Mouse (Mus musculus) kidney, postnatal 25 days (tissue): ENCODE results near the gene Eif5a.
A peak's percentile ranks its signal among the peaks of the same experiment; 100 is the strongest.

ENCODE experiments used
- DNase-seq, 2 experiments: peaks; one replicate each; pipeline ENCODE4 v3.0.0; 2021; ENCODE audit warnings: mixed read lengths in 2 of 2

Gene Eif5a

DNA sequence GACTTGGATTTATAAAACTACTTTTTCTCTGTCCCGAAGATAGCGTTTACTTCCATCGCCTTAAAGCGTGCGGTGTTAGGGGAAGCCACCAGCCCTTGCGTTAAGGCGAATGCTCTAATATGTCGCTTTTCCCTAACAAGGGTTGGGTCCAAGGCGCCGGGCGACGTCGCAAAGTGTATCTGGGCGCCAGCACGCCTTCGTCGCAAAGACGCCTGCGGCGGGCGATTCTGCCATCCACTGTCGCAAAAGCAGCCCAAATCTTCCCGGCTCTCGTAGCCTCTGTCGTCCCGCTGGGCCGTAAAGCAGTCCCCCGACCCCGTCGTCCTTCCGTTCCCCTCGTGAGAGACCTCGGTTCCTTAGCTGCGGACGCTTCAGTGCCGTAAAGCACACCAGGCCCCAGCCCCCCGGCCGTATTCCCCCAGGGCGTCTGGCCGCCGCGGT lies 20.3 kb downstream of the Eif5a start:
- DNase-seq: peak; percentile 94 to 99

DNA sequence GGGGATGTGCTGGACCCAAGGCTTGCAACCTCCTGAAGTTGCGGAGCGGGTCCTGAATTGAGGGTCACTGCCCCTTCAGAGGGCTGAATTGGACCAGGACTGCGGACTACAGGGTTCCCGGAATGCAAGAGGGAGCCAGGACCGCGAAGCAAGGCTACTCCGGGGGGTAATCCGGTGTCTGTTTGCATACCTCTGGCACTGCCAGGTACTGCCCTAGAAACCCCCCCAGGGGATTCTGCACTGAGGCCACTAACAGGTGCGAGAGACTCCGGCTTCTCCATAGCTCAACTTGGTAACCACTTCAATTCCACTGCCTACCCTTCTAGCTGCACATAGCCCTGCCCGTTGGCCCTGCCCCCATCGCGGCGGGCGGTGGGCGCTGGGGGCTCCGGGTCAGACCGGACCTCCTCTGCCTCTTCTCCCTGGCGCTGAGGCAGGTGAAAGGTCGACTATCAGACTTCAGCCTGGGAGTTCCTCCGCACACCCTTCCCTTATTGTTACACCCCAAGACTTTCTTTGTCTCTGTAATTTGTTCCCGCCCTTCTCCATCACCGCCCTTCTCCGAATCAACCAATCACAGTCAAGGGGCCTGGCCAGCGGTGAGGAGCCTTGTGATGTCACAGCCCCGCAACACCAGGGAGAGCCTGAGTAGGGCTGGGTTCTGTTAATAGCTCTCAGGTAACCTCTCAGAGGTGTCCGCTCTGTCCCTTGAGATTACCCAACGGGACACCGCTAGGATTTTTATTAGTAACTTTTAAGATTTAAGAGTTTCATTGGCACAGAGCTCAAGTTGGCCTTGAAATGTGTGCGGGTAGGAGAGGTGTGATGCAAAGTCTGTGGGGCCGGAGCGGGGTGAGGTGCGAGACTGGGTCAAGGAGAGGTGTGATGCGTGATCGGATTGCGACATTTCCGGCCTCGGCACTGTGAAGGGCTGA lies 21.0 kb downstream of the Eif5a start, which contains the start of the genes 2810408A11Rik and Neurl4:
2810408A11Rik (minus strand) TSS at position 517 of the 935 bp plus-strand sequence.
Neurl4 (plus strand) TSS at position 602 of the 935 bp plus-strand sequence.
- peak; percentile 91 to 97 for DNase-seq

DNA sequence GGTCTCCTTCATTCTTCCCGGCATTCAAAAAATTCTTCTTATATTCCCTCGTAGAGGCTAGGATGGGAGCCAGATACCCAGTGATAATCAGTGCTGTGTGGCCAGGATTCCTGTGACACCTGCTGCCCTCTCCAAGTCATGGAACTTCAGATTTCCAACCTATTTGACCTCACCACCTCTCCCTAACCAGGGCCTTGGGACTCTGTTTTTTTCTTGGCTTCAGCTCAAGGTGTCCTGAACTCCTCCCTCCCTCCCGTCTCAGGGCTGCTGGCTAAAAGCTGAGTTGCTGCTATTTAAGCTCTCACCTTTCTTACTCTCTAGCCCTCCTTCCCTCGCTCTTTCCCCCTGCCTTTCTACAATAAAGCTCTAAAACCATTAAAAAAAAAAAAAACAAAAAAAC lies 21.9 kb downstream of the Eif5a start:
- peak; percentile 31 to 61 for DNase-seq

DNA sequence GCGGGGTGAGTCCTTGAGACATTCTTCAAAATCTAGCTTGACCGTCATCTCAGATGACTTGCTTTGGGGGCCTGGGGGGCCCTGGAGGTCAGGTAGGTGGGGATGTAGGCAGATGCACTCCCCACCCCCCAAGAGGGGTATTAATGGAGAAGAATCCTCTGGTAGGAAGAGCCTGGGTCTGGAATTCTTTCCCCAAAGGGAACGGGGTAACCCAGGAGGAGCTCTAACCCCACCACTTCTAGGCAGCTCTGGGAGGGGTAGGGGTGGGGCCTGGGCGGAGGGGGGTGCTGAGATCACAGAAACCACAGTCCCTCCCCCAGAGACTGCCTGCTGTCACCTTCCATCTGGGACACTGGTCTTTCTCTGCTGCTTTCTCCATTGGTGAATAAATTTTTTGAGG lies 26.5 kb downstream of the Eif5a start, which contains the start of gene Acap1:
Acap1 (minus strand) TSS at position 249 of the 400 bp plus-strand sequence.
- DNase-seq: no peak

DNA sequence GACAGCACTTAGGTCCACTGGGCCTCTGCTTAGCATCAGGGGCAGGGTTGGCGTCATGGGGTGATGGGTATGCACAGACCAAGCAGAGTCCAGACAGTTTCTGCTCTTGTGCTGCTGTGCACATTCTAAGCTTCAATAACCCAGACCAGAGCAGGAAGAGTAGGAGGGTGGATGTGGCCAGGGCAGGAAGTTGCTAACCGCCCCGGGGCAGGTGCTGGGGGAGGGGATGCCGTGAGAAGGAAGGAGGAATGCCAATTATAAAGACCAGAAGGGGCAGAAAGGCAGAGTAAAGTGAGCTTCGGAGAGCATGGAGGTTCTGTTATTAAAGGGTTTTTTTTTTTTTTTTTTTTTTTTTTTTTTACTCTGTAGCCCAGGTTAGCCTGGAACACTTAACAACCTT lies 27.1 kb downstream of the Eif5a start:
- no peak for DNase-seq

DNA sequence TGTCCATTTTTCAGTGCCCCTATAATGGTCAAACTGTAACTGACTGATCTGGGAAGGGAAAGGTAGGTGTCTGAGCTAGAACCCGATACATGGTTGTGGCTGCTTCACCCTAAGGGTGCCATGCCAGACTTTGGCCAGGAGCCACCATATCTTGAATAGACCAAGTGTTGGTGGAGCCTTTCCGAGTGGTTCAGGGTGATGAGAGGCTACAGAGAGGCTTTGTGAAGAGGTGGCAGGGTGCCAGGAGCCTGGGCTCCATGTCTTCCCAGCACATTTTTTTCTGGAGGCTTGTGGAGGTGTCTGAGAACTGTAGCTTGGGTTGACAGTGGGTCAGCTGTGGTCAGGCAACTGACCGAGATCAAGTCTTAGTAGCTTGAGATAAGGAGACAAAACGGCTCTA lies 30.3 kb downstream of the Eif5a start:
- no peak for DNase-seq

DNA sequence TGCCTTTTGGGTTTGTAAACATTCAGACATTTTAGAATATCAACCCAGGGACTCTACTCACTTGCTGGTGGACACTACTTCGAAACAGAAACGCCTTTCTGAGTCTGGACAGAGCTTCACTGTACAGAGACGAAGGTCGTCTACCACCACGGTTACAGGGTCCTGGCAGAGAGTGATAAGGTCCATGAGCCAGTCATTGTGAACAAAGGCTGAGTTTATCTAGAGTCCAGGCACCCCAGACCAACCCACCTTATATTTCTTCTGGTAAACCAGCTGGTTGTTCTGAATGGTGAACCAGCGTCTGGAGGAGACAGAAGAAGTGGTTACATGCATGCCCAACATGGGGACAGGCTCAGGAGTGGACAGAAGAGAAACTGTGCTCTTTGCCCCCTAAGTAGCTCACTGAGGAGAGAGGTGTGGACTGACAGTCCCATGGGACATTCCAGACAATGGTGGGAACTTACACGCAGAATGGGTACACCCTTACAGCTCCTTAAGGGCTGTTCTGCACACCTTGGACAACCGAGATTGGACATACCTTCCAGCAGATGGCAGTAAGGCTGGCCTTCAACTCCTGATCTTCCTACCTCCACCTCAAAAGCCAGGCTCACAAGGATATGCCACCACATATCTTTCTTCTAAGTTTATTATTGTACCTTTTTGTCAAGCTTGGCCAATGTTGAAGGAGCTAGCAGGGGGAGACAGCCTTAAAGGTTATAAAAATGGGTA lies 34.7 kb downstream of the Eif5a start:
- DNase-seq: peak; percentile 63 to 70

DNA sequence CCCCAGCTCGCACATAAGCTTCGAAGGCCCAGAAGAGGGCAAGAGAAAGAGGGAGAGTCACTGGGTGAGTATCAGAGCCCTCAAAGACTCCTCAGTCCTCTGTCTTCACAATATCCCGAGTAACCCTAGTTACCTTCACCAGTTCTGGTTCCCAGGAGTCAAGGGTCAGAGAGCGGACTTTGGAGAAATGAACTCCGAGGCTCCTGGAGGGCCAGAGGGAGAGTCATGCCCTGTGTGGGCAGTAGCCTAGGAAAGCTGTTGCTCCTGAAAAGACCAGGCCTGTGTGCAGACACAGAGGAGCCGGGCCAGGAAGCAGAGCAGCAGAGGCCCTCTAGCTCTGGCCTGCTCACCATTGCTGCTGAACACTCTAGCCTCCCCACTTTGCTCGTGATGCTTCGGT lies 37.1 kb downstream of the Eif5a start:
- peak; percentile 26 to 62 for DNase-seq

DNA sequence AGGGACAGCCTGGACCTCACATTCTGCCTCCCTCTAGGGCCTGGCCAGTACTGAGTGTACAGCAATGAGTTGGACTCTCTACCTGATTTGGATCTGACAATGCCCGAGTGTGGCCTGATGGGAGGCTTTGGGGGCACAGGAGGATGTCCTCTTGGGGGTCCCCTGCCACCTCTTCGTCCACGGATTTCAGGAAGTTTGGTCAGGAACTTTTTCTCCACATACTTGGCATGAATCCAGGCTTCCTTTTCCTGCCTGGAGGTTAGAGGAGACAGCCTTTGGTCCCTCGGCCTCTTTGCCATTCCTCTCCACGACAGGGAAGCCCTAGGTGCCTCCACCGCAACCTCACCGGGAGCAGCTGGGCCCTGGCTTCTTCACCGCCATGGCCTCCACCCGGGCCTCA lies 37.5 kb downstream of the Eif5a start:
- peak; percentile 36 to 59 for DNase-seq

DNA sequence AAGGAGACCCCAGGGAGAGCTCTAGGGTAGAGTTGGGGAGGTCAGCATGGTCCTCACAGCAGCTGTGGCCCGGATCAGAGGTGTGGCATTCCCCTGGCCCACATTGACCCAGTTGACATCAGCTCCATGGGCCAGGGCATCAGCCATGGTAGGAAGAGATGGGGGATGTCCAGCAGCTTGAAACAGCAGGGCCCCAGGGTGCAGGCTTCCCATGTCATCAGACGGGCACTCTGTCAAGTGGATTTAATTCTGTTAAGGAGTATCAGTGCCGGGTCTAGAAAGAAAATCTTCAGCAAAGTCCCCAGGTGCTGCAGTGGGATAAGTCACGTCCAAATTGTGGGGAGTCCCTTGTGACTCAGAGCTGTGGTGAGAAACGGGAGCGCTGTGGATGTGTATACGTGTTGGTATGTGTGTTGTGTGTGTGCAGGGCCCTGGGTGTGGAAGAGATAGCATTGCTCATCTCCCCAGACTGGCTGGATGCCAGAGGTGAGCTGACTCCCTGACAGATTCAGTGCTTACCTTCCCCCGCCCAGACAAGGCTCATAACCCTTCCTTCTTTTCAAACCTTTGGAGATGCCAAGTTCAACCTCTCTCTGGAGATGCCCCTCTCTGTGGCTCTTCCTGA lies 38.1 kb downstream of the Eif5a start:
- peak; percentile 37 to 60 for DNase-seq

DNA sequence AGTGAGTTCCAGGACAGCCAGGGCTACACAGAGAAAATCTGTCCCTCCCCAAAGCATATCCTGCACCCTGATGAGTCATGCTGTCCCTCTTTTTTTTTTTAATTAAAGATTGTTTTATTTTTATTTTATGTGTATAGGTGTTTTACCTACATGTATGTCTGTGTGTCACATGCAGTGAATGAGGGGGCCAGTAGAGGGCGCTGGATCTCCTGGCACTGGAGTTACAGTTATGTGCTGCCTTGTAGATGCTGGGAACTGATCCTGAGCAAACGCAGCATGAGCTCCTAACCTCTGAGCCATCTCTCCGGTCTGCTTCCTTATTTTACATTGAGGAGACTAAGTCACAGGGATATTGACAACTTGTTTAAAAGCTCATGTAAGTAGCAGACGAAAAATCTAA lies 38.7 kb downstream of the Eif5a start:
- peak; percentile 60 to 64 for DNase-seq

DNA sequence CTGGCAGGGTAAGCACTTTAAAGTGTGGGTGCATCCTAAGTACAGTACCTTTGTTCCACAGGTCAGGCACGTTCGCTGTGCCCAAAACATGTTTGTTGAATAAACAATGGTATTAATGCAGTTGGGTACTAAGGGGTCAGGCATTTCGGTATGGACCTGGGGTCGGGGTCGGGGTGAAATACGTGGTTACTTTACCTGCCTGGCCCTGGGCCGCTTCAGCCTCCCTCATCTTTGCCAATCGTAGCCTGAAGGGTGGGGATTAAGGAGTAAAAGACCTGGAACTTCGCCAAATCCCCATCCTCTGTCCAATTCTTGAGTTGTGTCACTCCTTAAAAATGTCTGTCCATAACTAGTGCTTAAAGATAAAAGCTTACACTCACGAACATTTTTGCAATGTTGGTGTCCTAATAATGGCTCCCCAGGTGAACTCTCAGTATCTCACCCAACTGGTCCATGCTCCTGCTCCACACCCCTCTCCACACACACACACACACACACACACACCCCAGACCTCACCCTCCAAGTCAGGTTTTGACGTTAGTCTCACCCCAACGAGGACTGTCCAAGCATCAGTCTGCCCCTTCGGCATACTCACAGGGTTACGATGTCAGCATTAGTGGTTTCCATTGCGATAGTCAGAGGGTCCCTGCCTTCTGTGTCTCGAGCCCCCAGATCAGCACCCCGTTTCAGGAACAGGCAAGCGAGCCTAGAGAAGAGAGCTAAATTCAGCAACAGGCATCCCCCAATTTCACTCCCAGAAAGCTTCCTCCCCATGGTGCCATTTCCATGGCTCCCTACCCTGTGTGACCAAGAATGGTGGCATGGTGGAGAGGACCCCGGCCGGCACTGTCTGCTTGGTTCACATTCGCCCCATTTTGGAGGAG lies 39.7 kb downstream of the Eif5a start:
- DNase-seq: no peak

DNA sequence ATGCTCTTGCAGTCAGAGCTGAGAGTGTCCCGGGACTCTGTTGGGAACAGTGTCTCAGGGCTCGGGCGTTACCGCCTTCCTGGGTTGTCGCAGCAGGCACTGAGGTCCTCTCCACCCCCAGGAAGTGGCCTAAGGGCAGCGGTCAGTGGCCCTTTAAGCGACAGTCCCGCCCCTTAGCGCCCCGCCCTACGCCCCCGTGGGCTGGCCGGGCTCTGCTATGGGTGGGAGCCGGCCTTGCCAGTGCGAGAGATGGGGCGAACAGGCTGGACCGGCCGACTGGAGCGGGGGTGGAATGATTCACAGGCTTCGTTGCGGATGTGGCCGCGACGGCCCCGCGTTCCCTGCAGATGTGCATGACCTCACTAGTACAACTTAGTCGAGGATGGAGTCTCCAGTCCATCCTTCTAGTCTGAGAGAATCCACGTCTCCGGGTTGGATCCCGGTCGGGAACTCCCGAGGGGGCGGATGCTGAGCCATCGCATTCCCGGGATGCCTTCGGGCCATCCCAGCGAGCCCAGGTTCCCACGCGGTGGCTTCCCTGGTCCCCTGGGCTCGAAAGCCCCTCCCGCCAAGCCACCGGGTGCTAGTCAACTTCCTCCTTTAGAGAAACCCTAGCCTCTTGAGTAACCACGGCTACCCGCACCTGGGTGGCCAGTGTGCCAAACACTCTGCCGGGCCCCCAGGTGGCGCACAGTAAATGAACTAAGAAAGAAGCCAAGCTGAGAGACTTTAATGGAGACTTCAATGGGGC lies 40.7 kb downstream of the Eif5a start, which contains the start of gene Kctd11:
Kctd11 (minus strand) TSS at position 554 of the 751 bp plus-strand sequence.
- DNase-seq: peak; percentile 90 to 96

DNA sequence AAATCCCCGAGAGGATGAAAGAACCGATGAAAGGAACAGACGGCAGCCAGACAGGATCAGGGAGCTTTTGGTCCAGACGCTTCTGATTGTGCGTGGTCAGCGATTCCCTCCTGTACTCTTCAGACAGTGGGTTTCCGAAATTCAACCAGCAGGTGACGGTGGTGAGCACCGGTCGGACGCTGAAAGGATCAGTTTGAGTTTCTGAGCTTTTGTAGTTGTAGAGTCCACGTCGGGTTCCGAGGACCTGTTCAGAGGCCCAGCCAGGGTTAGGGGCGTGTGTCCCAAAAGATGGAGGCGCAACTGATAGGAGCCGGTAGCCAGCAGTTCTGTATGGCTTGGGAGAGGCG lies 41.3 kb downstream of the Eif5a start:
- peak; percentile 83 to 87 for DNase-seq

DNA sequence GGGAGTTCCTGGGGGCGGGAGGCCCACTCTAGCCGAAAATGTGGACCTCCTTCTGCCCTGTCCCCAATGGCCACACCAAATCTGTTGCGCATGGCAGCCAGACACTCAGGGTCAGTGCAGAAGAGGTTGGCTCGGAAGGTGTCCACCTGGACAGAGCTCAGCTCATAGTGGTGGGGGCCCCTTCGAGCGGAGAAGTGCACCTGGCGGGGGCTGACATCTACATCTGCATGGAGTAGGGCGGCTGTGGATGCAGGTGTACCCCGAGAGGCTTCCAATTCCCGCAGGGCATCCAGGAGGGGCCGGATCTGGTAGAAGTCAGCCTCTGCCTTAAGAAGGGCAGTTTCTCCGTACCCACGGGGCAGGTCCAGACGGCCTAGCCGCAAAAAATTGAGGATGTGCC lies 42.0 kb downstream of the Eif5a start:
- DNase-seq: peak in 1 of 2 experiments; percentile 57

DNA sequence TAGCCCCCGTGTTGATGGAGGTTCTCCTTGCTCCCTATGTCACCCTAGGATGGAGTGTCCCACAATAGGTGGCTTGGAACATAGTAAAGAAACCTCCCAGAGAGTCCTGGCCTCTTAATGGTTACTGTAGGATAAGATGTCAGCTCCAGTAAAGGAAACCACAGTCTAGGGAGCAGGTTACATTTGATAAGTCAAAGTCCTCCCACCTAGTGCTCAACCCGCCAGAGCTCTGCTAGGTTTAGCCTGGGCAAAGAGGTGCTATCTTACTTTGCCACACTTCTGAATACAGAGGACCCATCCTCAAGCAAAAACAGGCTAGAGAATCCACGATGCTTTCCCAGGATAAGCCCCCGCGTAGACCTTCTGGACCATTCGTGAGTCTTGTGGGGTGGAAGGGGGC lies 42.8 kb downstream of the Eif5a start:
- DNase-seq: no peak

DNA sequence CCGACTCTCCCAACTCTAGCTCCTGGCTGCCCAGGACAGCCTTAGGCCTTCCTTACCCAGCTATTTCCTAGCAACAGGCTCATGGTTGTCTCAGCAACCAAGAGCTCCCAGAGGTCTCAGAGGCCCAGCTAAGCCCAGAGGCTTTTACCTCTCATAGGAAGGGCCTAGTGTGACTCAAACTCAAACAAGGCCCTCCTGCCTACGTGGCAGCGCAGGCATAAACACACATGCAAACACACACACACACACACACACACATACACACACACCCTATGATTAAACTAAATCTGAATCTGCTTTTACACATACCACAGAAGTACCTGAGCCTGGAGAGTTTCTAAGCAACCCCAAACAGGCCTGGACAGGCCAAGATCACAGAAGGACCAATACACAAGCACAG lies 43.4 kb downstream of the Eif5a start:
- no peak for DNase-seq

DNA sequence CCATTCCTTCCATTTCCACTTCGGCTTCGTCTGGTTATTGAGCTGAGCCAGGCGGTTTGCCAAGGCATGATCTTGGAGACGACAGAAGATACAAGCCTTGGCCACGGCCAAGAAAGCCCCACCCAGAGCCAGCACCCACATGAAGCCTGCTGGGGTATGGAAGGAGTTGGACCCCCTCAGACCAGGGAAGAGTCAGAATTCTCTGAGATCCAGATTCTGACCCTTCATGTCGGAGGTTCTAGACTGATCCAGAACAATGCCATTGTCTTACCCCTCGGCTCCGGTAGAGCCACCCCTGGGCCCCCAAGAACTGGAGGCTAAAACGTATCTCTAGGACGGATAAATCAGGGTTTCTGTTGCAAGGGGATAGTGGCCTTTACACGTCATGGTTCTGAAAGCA lies 43.9 kb downstream of the Eif5a start, which contains the start of gene Tmem95:
Tmem95 (minus strand) TSS at position 141 of the 400 bp plus-strand sequence.
- DNase-seq: no peak

DNA sequence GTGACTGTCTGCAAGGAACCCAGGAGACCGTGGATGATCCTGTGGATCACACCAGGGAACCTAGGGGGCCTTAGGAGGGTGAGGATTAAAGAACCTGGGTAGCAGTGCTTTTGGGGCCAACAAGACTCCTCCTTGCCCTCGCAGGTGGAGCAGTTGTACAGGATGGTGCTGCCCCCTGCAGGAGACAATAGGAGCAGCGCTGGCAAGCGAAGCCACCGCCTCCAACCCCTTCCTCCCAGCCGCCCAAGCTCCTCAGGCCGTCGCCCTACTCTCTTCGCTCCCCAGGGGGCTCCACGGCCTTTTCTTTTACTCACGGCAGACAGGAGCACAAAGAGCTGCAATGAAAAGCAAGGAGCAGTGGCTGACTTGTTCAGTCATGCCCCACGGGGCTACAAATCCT lies 44.9 kb downstream of the Eif5a start:
- DNase-seq: peak; percentile 88

DNA sequence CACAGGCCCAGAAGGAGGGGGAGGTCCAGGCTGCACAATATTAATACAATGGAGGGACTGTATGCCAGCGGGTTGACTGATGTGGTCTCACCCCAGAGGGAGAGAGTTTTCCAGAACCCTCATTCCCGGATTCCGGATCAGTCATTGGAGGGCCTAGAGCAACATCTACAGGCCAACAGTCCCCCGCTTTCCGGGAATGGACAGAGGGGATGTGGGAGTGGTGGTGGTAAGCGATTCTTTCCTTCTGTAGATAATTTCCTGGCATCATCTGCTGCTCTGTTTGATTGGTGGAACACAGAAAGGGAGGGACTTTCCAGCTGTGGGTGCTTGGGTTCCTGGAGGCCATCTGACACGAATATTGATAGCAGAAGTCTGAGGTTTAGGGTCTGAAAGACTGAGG lies 45.6 kb downstream of the Eif5a start:
- DNase-seq: peak; percentile 43 to 72

DNA sequence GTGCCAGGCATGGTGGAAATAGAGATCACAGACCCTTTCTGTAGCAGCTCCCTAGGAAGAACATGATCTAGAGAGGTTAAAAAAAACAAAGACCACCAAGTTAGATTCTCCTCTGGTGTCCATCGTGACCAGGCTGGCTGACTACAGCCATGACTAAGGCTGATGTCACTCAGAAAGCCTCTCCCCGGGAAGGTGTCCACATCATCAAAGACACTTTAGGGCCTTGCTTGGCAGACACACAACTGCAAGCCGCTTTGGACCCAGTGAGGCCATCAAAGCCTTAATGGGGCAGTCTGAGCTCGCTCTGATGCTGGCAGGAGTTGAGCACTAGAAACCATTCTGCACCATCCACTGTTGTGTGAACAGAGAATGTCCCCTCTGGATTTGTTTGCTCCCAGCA lies 49.3 kb downstream of the Eif5a start:
- DNase-seq: no peak
